Mouse (Mus musculus): Measurements from ENCODE around the gene Tulp2. TPM values are rescaled to one million over a fixed set of nuclear protein-coding genes. Genes with fewer than 3 reads are reported as not detected.

Gene Tulp2
- total and polyA plus RNA-seq, 3 experiments: 1.1 to 1.2 TPM; not detected in 1

DNA sequence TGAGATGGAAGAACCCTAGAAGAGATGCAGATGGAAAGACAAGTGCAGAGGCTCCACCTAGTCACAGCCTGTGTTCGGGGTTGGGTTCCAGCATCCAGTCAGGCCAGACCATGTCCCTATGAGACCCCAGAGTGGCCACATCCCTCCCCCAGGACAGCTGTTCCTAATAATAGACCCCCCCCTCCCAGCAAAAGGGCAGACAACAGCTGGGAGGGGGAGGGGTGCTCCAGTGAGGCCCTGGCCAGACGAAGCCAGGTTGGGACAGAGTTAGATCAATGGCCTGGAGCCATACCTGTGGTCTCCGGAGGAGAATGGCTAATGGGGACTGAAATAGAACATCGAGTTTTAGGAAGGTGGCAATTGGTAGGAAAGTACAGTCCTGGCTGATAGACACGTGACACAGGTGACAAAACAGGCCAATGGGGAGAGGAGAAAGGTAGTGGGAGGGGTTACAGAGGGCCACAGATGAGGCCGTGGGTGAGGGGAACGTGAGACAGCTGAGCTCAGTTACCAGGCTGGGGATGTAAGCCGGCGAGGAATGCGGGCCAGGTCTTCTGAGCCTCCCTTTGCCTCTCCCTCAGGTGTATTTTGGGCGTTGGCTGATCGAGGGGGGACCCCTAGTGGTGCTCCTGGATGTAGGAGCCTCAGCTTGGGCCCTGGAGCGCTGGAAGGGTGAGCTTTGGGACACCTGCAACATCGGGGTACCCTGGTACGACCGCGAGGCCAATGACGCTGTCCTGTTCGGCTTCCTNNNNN lies 44.0 kb upstream of the Tulp2 start, which contains the start of gene Ruvbl2:
TSS of gene Ruvbl2 (minus strand) at position 576 of the 756 bp plus-strand sequence.
- Histone ChIP-seq H3K27me3 (ENCODE audit: control insufficient read depth in 1 of 2, insufficient read depth in 2 of 2, low read length in 2 of 2) (no peaks in the 10 kb centered on the region), H3K27ac (ENCODE audit: control insufficient read depth, low read depth, low read length) (no peak within 1 kb of the TSS), H3K4me1 (ENCODE audit: control insufficient read depth in 1 of 2, insufficient read depth in 2 of 2, low read length in 2 of 2) (peaks cover 0 to 7% of the 10 kb centered on the region in 2 experiments; a peak in 3 of 4 replicates), H3K4me3 (ENCODE audit: control insufficient read depth in 1 of 2, insufficient read depth in 1 of 2, low read depth in 2 of 2, low read length in 2 of 2) (no peak within 1 kb of the TSS), H3K9me3 (replicated peaks; ENCODE audit: insufficient read depth, low read length) (no peaks in the 10 kb centered on the region), H3K79me2 (ENCODE audit: control insufficient read depth, insufficient read depth, low read length, poor library complexity) (peaks cover 21% of the 10 kb centered on the region), H3K9ac (ENCODE audit: control insufficient read depth, low read depth, low read length, poor library complexity, severe bottlenecking) (no peak within 1 kb of the TSS), H3K36me3 (ENCODE audit: control insufficient read depth in 1 of 2, insufficient read depth in 2 of 2, low read length in 2 of 2) (peaks cover 2 to 6% of the 10 kb centered on the region in 2 experiments; a peak in 3 of 4 replicates)
- TF ChIP-seq CTCF (IDR thresholded peaks at IDR 0.05 in 2 of 3, conservative IDR thresholded peaks at IDR 0.05 in 1 of 3; ENCODE audit: control insufficient read depth in 1 of 3, insufficient read depth in 1 of 3, low read depth in 2 of 3, low read length in 3 of 3, poor library complexity in 1 of 3, severe bottlenecking in 1 of 3): peak in 2 of 3 experiments; percentile 24 to 35; a peak in 4 of 6 replicates
- TF ChIP-seq RAD21 (IDR thresholded peaks at IDR 0.05; ENCODE audit: low read depth, low read length): peak; percentile 7
- TF ChIP-seq ZNF384 (IDR thresholded peaks at IDR 0.05; ENCODE audit: low read depth, low read length): no peak
- no peak for DNase-seq (ENCODE audit: low read depth, low spot score)

DNA sequence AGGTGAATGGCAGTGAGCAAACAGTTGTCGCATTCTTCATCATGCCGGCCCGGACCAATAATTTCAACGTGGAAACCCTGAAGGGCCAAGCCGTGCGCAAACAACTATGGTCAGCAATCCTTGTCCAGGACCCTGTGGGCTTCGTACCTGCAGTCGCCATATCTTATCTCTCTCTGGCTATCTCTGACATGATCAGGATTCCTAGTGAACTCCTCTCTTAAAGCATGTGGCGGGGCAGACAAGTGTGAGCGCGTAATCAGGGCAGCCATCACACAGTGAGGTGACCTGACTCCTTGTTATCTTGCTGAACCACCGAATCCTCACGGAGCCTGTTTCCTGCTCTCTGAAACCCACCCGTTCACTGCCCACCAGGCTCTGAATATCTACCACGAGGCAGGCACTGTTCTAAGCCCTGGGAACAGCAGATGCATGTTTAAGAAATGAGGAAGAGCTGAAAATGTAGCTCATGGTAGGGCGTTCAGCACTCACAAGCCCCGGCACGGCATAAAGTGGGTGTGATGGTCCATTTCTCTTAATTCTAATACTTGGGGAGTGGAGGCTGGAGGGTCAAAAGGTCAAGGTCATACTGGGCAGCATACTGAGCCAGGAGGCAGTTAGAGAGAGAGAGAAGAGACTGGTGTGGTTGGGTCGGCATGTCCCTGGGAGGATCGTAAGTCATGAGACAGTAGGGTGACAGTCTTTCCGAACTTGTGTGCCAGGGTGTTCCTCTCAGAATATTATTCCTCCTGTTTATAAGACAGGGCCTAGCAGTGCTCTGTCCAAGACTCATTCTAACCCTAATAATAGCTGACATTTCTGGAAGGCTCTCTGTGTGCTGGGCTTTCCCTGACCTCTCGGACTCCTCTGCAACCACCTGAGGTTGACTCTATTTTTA lies 37.9 kb upstream of the Tulp2 start:
- H3K4me3 ChIP-seq (ENCODE audit: control insufficient read depth in 1 of 2, insufficient read depth in 1 of 2, low read depth in 2 of 2, low read length in 2 of 2): no peak overlapping the region
- no peak overlapping the region for H3K27ac ChIP-seq (ENCODE audit: control insufficient read depth, low read depth, low read length)
- TF ChIP-seq ZMIZ1 (IDR thresholded peaks at IDR 0.05; ENCODE audit: low read depth, low read length): no peak
- TF ChIP-seq GATA1 (IDR thresholded peaks at IDR 0.05; ENCODE audit: low read depth, low read length): peak; percentile 23; the same call in 1 of the 2 replicates
- no peaks in the 10 kb centered on the region for H3K4me1 ChIP-seq (ENCODE audit: control insufficient read depth in 1 of 2, insufficient read depth in 2 of 2, low read length in 2 of 2)
- no peaks in the 10 kb centered on the region for H3K9me3 ChIP-seq (replicated peaks; ENCODE audit: insufficient read depth, low read length)
- H3K36me3 ChIP-seq (ENCODE audit: control insufficient read depth in 1 of 2, insufficient read depth in 2 of 2, low read length in 2 of 2): peaks cover 0 to 4% of the 10 kb centered on the region in 2 experiments; a peak in 1 of 4 replicates
- no peak overlapping the region for H3K9ac ChIP-seq (ENCODE audit: control insufficient read depth, low read depth, low read length, poor library complexity, severe bottlenecking)
- H3K27me3 ChIP-seq (ENCODE audit: control insufficient read depth in 1 of 2, insufficient read depth in 2 of 2, low read length in 2 of 2): no peaks in the 10 kb centered on the region
- no peaks in the 10 kb centered on the region for H3K79me2 ChIP-seq (ENCODE audit: control insufficient read depth, insufficient read depth, low read length, poor library complexity)
- DNase-seq (ENCODE audit: low read depth, low spot score): no peak

DNA sequence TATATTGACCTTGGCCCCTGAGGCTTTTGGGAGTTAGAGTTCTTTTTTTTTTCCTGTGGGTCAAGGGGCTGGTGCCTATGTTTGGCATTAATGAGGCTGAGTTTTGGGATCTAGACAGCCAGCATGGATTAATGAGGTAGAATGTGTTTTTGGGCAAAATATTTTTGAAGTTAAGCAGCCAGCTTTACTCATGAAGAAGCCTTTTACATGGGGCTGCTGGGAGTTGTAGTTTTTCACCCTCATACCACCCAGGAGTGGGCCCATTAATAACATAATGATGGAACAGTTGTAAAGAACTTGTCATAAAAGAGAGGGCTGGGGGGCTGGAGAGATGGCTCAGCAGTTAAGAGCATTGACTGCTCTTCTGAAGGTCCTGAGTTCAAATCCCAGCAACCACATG lies 35.1 kb upstream of the Tulp2 start:
- no peaks in the 10 kb centered on the region for H3K27me3 ChIP-seq (ENCODE audit: control insufficient read depth in 1 of 2, insufficient read depth in 2 of 2, low read length in 2 of 2)
- no peak overlapping the region for H3K4me3 ChIP-seq (ENCODE audit: control insufficient read depth in 1 of 2, insufficient read depth in 1 of 2, low read depth in 2 of 2, low read length in 2 of 2)
- no peak overlapping the region for H3K27ac ChIP-seq (ENCODE audit: control insufficient read depth, low read depth, low read length)
- no peaks in the 10 kb centered on the region for H3K79me2 ChIP-seq (ENCODE audit: control insufficient read depth, insufficient read depth, low read length, poor library complexity)
- H3K36me3 ChIP-seq (ENCODE audit: control insufficient read depth in 1 of 2, insufficient read depth in 2 of 2, low read length in 2 of 2): peaks cover 0 to 4% of the 10 kb centered on the region in 2 experiments; a peak in 1 of 4 replicates
- DNase-seq (ENCODE audit: low read depth, low spot score): no peak
- H3K4me1 ChIP-seq (ENCODE audit: control insufficient read depth in 1 of 2, insufficient read depth in 2 of 2, low read length in 2 of 2): no peaks in the 10 kb centered on the region
- no peak overlapping the region for H3K9ac ChIP-seq (ENCODE audit: control insufficient read depth, low read depth, low read length, poor library complexity, severe bottlenecking)
- TF ChIP-seq HCFC1 (IDR thresholded peaks at IDR 0.05; ENCODE audit: low read depth, low read length) (peak; percentile 74), RAD21 (IDR thresholded peaks at IDR 0.05; ENCODE audit: low read depth, low read length) (no peak)
- H3K9me3 ChIP-seq (replicated peaks; ENCODE audit: insufficient read depth, low read length): no peaks in the 10 kb centered on the region

Measured in MEL (cell line).